Mouse (Mus musculus) layer of hippocampus, adult 18-20 months (tissue): ENCODE results near the gene Teddm1b. TPM values are rescaled to one million over a fixed set of nuclear protein-coding genes. Genes with fewer than 3 reads are reported as not detected.
"Not testable (repeated sequence)": the region's sequence is repeated elsewhere in the genome, so short reads cannot be mapped to it uniquely, and the experiment has no call there.

Experiments used
- DNase-seq, 2 experiments: peaks; one replicate each; pipeline ENCODE4 v3.0.0; 2022; ENCODE audit warnings: low spot score in 2 of 2
- long read RNA-seq: library from polyadenylated mRNA; stranded (forward); transcript quantifications from one replicate; pipeline ENCODE4 v2.0.0, GENCODE M21; 2021
- total RNA-seq, 2 experiments: library from RNA; stranded (reverse); gene quantifications; 2 replicates each; pipeline ENCODE4 v1.2.3; 2021

Teddm1b gene
- not detected for total RNA-seq
- long read RNA-seq, result 0 reads

GRCm38 (mm10) chr1:153874045-153874444 lies at the start of gene Teddm1b:
Teddm1b (plus strand) TSS chr1:153874345.
- DNase-seq, result no peak

GRCm38 (mm10) chr1:153830746-153831145 lies 43.4 kb upstream of the Teddm1b start:
- DNase-seq, result no peak

GRCm38 (mm10) chr1:153836036-153836435 lies 38.1 kb upstream of the Teddm1b start:
- DNase-seq, result no peak

- peak in 1 of 2 experiments; percentile 10 for DNase-seq
Measured at GRCm38 (mm10) chr1:153842121-153842740, 31.9 kb upstream of the Teddm1b start.

- DNase-seq, result no peak
Measured at GRCm38 (mm10) chr1:153844042-153844441, 30.1 kb upstream of the Teddm1b start, which contains the start of gene Rgsl1. Rgsl1 (minus strand) TSS chr1:153844142.

GRCm38 (mm10) chr1:153846420-153846819 lies 27.7 kb upstream of the Teddm1b start:
- no peak for DNase-seq

- peak in 1 of 2 experiments; percentile 28 for DNase-seq
Measured at GRCm38 (mm10) chr1:153846867-153847266, 27.3 kb upstream of the Teddm1b start.

GRCm38 (mm10) chr1:153852696-153853095 lies 21.4 kb upstream of the Teddm1b start:
- not testable (repeated sequence) for DNase-seq

- no peak for DNase-seq
Measured at GRCm38 (mm10) chr1:153855946-153856345, 18.2 kb upstream of the Teddm1b start.

- DNase-seq, result not testable (repeated sequence)
Measured at GRCm38 (mm10) chr1:153880391-153880790, 6.2 kb downstream of the Teddm1b start.

GRCm38 (mm10) chr1:153886024-153886633 lies 12.0 kb downstream of the Teddm1b start:
- no peak for DNase-seq

- DNase-seq, result no peak
Measured at GRCm38 (mm10) chr1:153890121-153890520, 16.0 kb downstream of the Teddm1b start.

GRCm38 (mm10) chr1:153891442-153891841 lies 17.3 kb downstream of the Teddm1b start, which contains the start of gene Teddm1a:
Teddm1a (plus strand) TSS chr1:153891742.
- no peak for DNase-seq

GRCm38 (mm10) chr1:153893746-153894145 lies 19.6 kb downstream of the Teddm1b start:
- no peak for DNase-seq

GRCm38 (mm10) chr1:153894201-153894893 lies 20.2 kb downstream of the Teddm1b start:
- DNase-seq, result no peak

GRCm38 (mm10) chr1:153894979-153895378 lies 20.8 kb downstream of the Teddm1b start:
- peak; percentile 66 to 91 for DNase-seq

GRCm38 (mm10) chr1:153897196-153897595 lies 23.1 kb downstream of the Teddm1b start:
- DNase-seq, result no peak

- DNase-seq, result no peak
Measured at GRCm38 (mm10) chr1:153898989-153899730, 25.0 kb downstream of the Teddm1b start.

- DNase-seq, result peak; percentile 91 to 97
Measured at GRCm38 (mm10) chr1:153899731-153900380, 25.7 kb downstream of the Teddm1b start, which contains the start of the genes Glul and Teddm2. Glul (plus strand) TSS chr1:153899944. Teddm2 (minus strand) TSS chr1:153900228.

- DNase-seq, result no peak
Measured at GRCm38 (mm10) chr1:153900381-153900780, 26.2 kb downstream of the Teddm1b start.
